ENCODE assay signal across 26 mouse cellular contexts in the genomic region with DNA sequence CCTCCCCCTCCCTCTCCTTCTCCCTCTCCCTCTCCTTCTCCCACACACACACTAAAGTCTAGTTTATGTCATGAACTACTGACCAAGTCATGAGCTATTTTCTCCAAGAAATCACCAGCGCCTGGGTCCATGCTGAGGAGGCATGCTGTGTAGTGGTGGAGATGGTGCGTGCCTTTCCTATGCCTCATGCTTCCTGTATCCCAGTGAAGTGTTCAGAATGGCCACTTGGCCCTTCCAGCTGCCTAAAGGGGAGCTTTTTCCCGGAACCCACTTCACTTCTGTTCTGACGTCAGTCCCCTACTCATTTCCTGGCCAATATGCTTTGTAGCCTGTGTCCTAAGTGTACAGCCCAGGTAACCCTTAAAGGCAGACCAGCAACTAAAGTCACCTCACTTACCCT.
DNase-seq lines count a peak whose midpoint lies in the region; ATAC-seq and TF ChIP-seq lines count a peak whose summit lies in the region.
"Had no signal": no experiment of that assay in that cellular context is flagged by ENCODE, and none has a peak within 500 bp of the region (broad histone marks: within the 10 kb centered on the region; RNA-seq: fewer than 3 reads in every experiment).

No protein-coding gene starts in this region.

- intact Hi-C loops in gastrocnemius, postnatal 14 days (cut with DNase I; ENCODE audit: low total_unique reads): no loop called here

- no peak overlapping the region for H3K4me3 ChIP-seq in lung, adult 2 months (replicated peaks; ENCODE audit: extremely low read depth, low read depth, low read length)
- H3K4me3 ChIP-seq: forebrain, embryonic 10.5 days; gastrocnemius, adult 2 months; heart, embryonic 10.5 days; heart, embryonic 15.5 days; intestine, embryonic 15.5 days; liver, embryonic 12.5 days; midbrain, embryonic 10.5 days; midbrain, embryonic 15.5 days; neural tube, embryonic 12.5 days; stomach, embryonic 15.5 days had no signal

- H3K4me1 ChIP-seq in lung, adult 2 months (ENCODE audit: control insufficient read depth, insufficient read depth, low read length): no peaks in the 10 kb centered on the region; the same call in 1 of the 2 replicates
- H3K4me1 ChIP-seq: forebrain, embryonic 10.5 days; heart, embryonic 10.5 days; heart, embryonic 15.5 days; intestine, embryonic 15.5 days; liver, embryonic 12.5 days; midbrain, embryonic 10.5 days; midbrain, embryonic 15.5 days; neural tube, embryonic 12.5 days; stomach, embryonic 15.5 days had no signal

- ATAC-seq in monocyte, adult 5-6 weeks (replicated peaks; ENCODE audit: insufficient number of reproducible peaks, low FRiP score, low TSS enrichment, poor library complexity, severe bottlenecking): no peak
- ATAC-seq: forebrain, embryonic 16.5 days; hindbrain, embryonic 16.5 days; intestine, embryonic 15.5 days; liver, embryonic 12.5 days; liver, postnatal 0 days; midbrain, embryonic 15.5 days had no signal

- TF ChIP-seq POLR2A in lung, adult 2 months (IDR thresholded peaks at IDR 0.05; ENCODE audit: borderline replicate concordance, extremely low read depth, low read depth, low read length): no peak

- WGBS in lung, adult 2 months: 57% methylated on average over 4 of the region's 4 CpGs

- DNase-seq in NIH3T3 (ENCODE audit: low read depth): peak; percentile 38
- peak; percentile 23 for DNase-seq in lung, adult 2 months
- DNase-seq in lung, postnatal 25 days (ENCODE audit: low spot score): peak; percentile 58
- DNase-seq in gastrocnemius, postnatal 14 days: no peak
- DNase-seq in spleen, postnatal 36 days (ENCODE audit: low spot score in 2 of 2): no peak
- no peak for DNase-seq in heart, adult 9 months (ENCODE audit: low spot score in 2 of 2)
- DNase-seq: adrenal gland, adult 8-10 months; cerebellum, adult 9-10 months; cerebellum, postnatal 36 days; gastrocnemius, adult 2 months; kidney, adult 2 months; kidney, postnatal 4 days; liver, postnatal 0 days; thymus, postnatal 14 days had no signal

- TF ChIP-seq CTCF in lung, adult 2 months (IDR thresholded peaks at IDR 0.05; ENCODE audit: insufficient read depth, low read length): no peak

Comparison
In these comparisons a context has a peak if more than half of its experiments do, and no peak if none do; other contexts are left out.
1. DNase-seq: peak in NIH3T3 (single experiment), lung, adult 2 months (single experiment) and lung, postnatal 25 days (single experiment); none in gastrocnemius, postnatal 14 days (single experiment), spleen, postnatal 36 days (0 of 2) and heart, adult 9 months (0 of 2).